Mouse (Mus musculus): ENCODE measurements around the gene Zfp90. TPM values are rescaled to one million over a fixed set of nuclear protein-coding genes. Genes with fewer than 3 reads are reported as not detected.

The Zfp90 gene
- polyA plus RNA-seq (2015; fragmentation: Nextera tagmentation; extraction: Ambion mirVana): 2.6 and 3.0 TPM in 2 replicates

DNA sequence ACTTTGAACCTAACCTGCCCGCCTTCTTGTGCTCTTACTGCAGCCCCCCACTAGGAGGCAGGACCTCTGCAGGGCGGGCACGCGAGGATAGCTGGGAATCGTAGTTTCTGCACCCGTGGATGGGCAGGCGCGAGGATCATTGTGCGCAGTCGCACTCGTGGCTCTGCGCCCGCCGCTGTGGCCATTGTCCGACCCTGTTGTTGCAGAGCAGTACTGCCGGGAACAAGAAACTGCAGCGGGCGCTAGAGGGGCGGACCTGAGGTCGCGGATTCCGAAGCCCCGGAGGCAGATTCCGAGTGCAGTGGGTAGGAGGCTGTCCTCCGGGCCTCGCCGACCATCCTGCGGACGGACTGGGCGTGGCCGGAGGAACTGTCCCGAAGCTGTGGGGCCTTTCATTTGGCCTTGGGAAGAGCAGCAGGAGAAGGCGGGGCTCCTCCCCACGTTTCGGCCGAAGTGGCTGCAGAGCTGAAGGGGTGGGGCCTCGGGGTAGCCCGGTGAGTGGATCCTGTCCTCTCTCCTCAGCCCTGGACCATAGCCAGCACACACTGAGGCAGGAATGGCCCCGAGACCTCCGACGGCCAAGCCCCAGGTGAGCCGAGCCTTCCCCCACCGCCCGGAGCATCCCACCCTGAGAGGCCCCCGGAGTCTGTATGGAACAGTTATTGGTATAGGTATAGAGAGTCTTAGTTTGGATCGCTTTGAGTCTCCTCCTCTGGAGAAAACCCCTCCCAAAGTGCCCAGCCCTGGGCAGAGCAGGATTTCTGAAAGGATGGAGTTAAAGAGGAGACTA, at the start of gene Zfp90:
Gene Zfp90, plus strand, starts transcription at position 146 of the 790 bp plus-strand sequence.
- peak; percentile 89 for ATAC-seq (ENCODE audit: low read depth)
- Histone ChIP-seq H3K4me2 (peak within 1 kb of the TSS; percentile 79), H3K27ac (peak within 1 kb of the TSS; percentile 72), H3K4me3 (replicated peaks) (peak within 1 kb of the TSS; percentile 68), H3K4me1 (replicated peaks) (peaks cover 22% of the 10 kb centered on the region), H3K9ac (peak within 1 kb of the TSS; percentile 73), H3K27me3 (no peaks in the 10 kb centered on the region), H3K9me3 (replicated peaks) (no peaks in the 10 kb centered on the region), H3K36me3 (peaks cover 19% of the 10 kb centered on the region)
- peak; percentile 80 for DNase-seq
- under 1% methylated on average over 46 of the region's 46 CpGs for WGBS (ENCODE audit: insufficient replicate concordance)

- Histone ChIP-seq H3K27me3 (no peaks in the 10 kb centered on the region), H3K27ac (no peak overlapping the region), H3K4me1 (replicated peaks) (no peaks in the 10 kb centered on the region), H3K36me3 (no peaks in the 10 kb centered on the region), H3K4me2 (no peak overlapping the region), H3K9ac (no peak overlapping the region), H3K4me3 (replicated peaks) (no peak overlapping the region), H3K9me3 (replicated peaks) (no peaks in the 10 kb centered on the region)
- 55% methylated on average over 3 of the region's 3 CpGs for WGBS (ENCODE audit: insufficient replicate concordance)
- no peak for ATAC-seq (ENCODE audit: low read depth)
- DNase-seq: no peak
These were observed 46.6 kb upstream of the Zfp90 start for GRCm38 (mm10) chr8:106368501-106368900.

DNA sequence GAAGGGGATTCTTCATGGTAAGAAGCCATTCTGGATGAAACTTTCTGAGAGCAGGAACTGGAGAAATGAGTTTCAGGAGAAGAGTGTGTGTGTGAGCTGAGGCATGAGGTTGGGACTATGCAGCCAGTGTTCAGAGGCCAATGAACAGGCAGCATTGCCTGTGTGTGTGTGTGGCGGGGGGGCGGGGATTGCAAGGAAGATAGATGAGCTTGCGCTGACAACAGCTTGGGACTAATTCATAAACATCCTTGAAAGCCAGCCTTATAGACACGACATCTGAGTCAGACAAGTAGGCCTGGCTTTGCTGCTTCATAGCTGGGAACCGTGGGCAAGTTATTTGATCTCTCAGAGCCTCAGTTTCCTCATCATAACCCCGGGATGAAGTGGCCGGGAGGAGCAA, 46.1 kb upstream of the Zfp90 start:
- Histone ChIP-seq H3K27ac (no peak overlapping the region), H3K27me3 (no peaks in the 10 kb centered on the region), H3K36me3 (no peaks in the 10 kb centered on the region), H3K4me3 (replicated peaks) (no peak overlapping the region), H3K4me1 (replicated peaks) (no peaks in the 10 kb centered on the region), H3K4me2 (no peak overlapping the region), H3K9ac (no peak overlapping the region), H3K9me3 (replicated peaks) (no peaks in the 10 kb centered on the region)
- DNase-seq (no peak), ATAC-seq (ENCODE audit: low read depth) (no peak)
- WGBS (ENCODE audit: insufficient replicate concordance): 73% methylated on average over 7 of the region's 7 CpGs

- WGBS (ENCODE audit: insufficient replicate concordance): 62% methylated on average over 7 of the region's 7 CpGs
- H3K27ac ChIP-seq: no peak overlapping the region
These were observed 39.2 kb upstream of the Zfp90 start for GRCm38 (mm10) chr8:106375957-106376356.

GRCm38 (mm10) chr8:106376862-106377261, 38.3 kb upstream of the Zfp90 start:
- H3K4me1 ChIP-seq (replicated peaks): no peaks in the 10 kb centered on the region
- 43% methylated on average over 9 of the region's 9 CpGs for WGBS (ENCODE audit: insufficient replicate concordance)

More at GRCm38 (mm10) chr8:106375957-106376356, 39.2 kb upstream of the Zfp90 start:
- H3K36me3 ChIP-seq: no peaks in the 10 kb centered on the region
- H3K9ac ChIP-seq: no peak overlapping the region
- H3K4me1 ChIP-seq (replicated peaks): no peaks in the 10 kb centered on the region
- H3K9me3 ChIP-seq (replicated peaks): no peaks in the 10 kb centered on the region
- H3K27me3 ChIP-seq: no peaks in the 10 kb centered on the region
- no peak overlapping the region for H3K4me3 ChIP-seq (replicated peaks)
- no peak for DNase-seq
- ATAC-seq (ENCODE audit: low read depth): no peak
- no peak overlapping the region for H3K4me2 ChIP-seq

GRCm38 (mm10) chr8:106378501-106379048, 36.6 kb upstream of the Zfp90 start:
- Histone ChIP-seq H3K9ac (no peak overlapping the region), H3K36me3 (no peaks in the 10 kb centered on the region), H3K4me3 (replicated peaks) (no peak overlapping the region), H3K4me2 (no peak overlapping the region), H3K27ac (no peak overlapping the region), H3K9me3 (replicated peaks) (no peaks in the 10 kb centered on the region), H3K4me1 (replicated peaks) (no peaks in the 10 kb centered on the region), H3K27me3 (no peaks in the 10 kb centered on the region)
- DNase-seq: no peak
- ATAC-seq (ENCODE audit: low read depth): no peak
- WGBS (ENCODE audit: insufficient replicate concordance): 50% methylated on average over 7 of the region's 7 CpGs

More at GRCm38 (mm10) chr8:106376862-106377261, 38.3 kb upstream of the Zfp90 start:
- no peaks in the 10 kb centered on the region for H3K9me3 ChIP-seq (replicated peaks)
- no peaks in the 10 kb centered on the region for H3K27me3 ChIP-seq
- ATAC-seq (ENCODE audit: low read depth) (no peak), DNase-seq (no peak)
- no peak overlapping the region for H3K4me3 ChIP-seq (replicated peaks)
- H3K4me2 ChIP-seq: no peak overlapping the region
- H3K36me3 ChIP-seq: no peaks in the 10 kb centered on the region
- no peak overlapping the region for H3K27ac ChIP-seq
- H3K9ac ChIP-seq: no peak overlapping the region

DNA sequence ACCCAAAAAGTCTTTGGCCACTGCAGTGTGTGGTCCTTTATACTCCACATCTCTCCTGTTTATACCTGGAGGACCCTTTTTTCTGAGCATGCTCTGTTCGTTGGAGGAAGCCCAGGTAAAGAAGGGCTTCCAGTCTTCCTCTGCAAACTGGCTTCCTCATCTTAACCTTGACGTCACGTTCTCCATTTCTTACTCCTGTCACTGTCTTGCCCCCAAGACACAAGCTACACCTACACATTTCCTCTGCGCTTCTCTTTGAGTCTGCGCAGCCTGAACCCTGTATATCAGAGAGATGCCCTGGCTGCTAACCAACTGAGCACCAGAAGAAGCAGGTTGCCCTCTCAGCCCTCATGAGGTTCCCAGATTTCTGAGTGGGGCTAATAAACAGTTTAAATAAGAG, 35.8 kb upstream of the Zfp90 start:
- H3K36me3 ChIP-seq: no peaks in the 10 kb centered on the region
- no peak overlapping the region for H3K27ac ChIP-seq
- no peaks in the 10 kb centered on the region for H3K9me3 ChIP-seq (replicated peaks)
- no peak overlapping the region for H3K9ac ChIP-seq
- WGBS (ENCODE audit: insufficient replicate concordance): 56% methylated on average over 5 of the region's 5 CpGs
- no peak overlapping the region for H3K4me2 ChIP-seq
- DNase-seq (no peak), ATAC-seq (ENCODE audit: low read depth) (no peak)
- no peaks in the 10 kb centered on the region for H3K4me1 ChIP-seq (replicated peaks)
- H3K27me3 ChIP-seq: no peaks in the 10 kb centered on the region
- H3K4me3 ChIP-seq (replicated peaks): no peak overlapping the region

GRCm38 (mm10) chr8:106381026-106381425, 34.1 kb upstream of the Zfp90 start:
- Histone ChIP-seq H3K4me2 (no peak overlapping the region), H3K27ac (no peak overlapping the region), H3K27me3 (no peaks in the 10 kb centered on the region), H3K4me3 (replicated peaks) (no peak overlapping the region), H3K4me1 (replicated peaks) (no peaks in the 10 kb centered on the region), H3K9ac (no peak overlapping the region), H3K36me3 (no peaks in the 10 kb centered on the region), H3K9me3 (replicated peaks) (no peaks in the 10 kb centered on the region)
- DNase-seq: no peak
- no peak for ATAC-seq (ENCODE audit: low read depth)
- WGBS (ENCODE audit: insufficient replicate concordance): 66% methylated on average over 6 of the region's 6 CpGs

DNA sequence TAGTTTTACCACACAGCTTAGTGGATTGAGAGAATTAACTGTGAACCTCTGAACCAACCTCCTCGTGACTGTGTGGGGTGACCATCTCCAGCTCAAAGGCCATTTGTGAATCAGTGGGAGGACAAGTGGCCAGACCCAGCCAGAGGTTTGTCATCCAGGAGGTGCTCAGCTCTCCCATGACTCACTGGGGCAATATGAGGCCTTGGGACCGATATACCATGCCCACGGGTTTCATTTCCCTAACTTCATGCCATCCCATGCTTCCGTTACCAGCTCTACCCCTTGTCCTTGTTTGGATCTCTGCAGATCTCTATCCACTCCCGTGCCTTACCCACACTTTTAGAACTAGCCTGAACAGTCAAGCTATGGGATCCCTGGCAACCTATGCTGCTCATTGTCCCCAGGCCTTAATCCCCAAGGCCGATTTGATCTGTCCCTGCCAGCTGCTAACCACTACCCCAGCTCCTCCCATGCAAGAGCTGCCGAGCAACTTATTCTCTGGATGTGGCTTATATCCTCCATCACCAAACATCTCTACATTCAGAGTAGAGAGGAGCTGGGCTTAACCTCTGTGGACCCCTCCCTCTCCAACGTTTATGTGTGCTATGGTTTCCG, 27.2 kb upstream of the Zfp90 start:
- DNase-seq (no peak), ATAC-seq (ENCODE audit: low read depth) (no peak)
- 58% methylated on average over 9 of the region's 9 CpGs for WGBS (ENCODE audit: insufficient replicate concordance)
- H3K27me3 ChIP-seq: no peaks in the 10 kb centered on the region
- no peak overlapping the region for H3K4me3 ChIP-seq (replicated peaks)
- no peaks in the 10 kb centered on the region for H3K36me3 ChIP-seq
- H3K4me1 ChIP-seq (replicated peaks): no peaks in the 10 kb centered on the region
- no peak overlapping the region for H3K4me2 ChIP-seq
- no peak overlapping the region for H3K9ac ChIP-seq
- H3K9me3 ChIP-seq (replicated peaks): no peaks in the 10 kb centered on the region
- H3K27ac ChIP-seq: no peak overlapping the region

GRCm38 (mm10) chr8:106394493-106394892, 20.6 kb upstream of the Zfp90 start:
- no peaks in the 10 kb centered on the region for H3K36me3 ChIP-seq
- no peaks in the 10 kb centered on the region for H3K4me1 ChIP-seq (replicated peaks)
- 46% methylated on average over 4 of the region's 4 CpGs for WGBS (ENCODE audit: insufficient replicate concordance)
- H3K9ac ChIP-seq: no peak overlapping the region
- H3K4me3 ChIP-seq (replicated peaks): no peak overlapping the region
- no peaks in the 10 kb centered on the region for H3K27me3 ChIP-seq
- no peak overlapping the region for H3K27ac ChIP-seq
- H3K9me3 ChIP-seq (replicated peaks): no peaks in the 10 kb centered on the region
- no peak for ATAC-seq (ENCODE audit: low read depth)
- no peak overlapping the region for H3K4me2 ChIP-seq
- DNase-seq: no peak

DNA sequence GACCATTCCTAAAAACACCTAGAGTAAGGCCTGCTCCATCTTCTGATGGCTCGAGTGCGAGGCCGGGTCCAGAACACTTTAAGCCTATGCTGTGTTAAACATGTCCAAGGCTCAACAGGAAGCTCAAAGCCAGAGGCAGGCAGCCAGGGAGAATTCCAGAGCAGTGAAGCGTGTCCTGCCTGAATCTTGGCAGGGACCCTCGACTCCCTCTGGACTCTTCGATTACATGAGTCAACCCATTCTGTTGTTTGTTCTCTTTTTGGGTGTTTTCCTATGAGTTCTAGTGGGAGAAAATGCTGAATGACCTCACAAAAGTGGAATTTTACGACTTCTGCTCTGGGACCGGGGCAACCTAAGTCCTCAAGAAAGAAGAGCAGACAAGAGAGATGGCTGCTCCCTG, 15.4 kb upstream of the Zfp90 start:
- Histone ChIP-seq H3K27me3 (no peaks in the 10 kb centered on the region), H3K36me3 (no peaks in the 10 kb centered on the region), H3K4me3 (replicated peaks) (no peak overlapping the region), H3K4me2 (no peak overlapping the region), H3K4me1 (replicated peaks) (peaks cover 9% of the 10 kb centered on the region), H3K9me3 (replicated peaks) (no peaks in the 10 kb centered on the region), H3K27ac (no peak overlapping the region), H3K9ac (no peak overlapping the region)
- 48% methylated on average over 8 of the region's 8 CpGs for WGBS (ENCODE audit: insufficient replicate concordance)
- DNase-seq (no peak), ATAC-seq (ENCODE audit: low read depth) (no peak)
